Mouse (Mus musculus): Measurements from ENCODE around the gene Hrct1. TPM values are rescaled to one million over a fixed set of nuclear protein-coding genes. Genes with fewer than 3 reads are reported as not detected.

Hrct1 gene
- polyA plus RNA-seq, 2 experiments from 2014 or later, result not detected

GRCm38 (mm10) chr4:43728576-43728954, 1.6 kb downstream of the Hrct1 start:
- ATAC-seq, result no peak

DNA sequence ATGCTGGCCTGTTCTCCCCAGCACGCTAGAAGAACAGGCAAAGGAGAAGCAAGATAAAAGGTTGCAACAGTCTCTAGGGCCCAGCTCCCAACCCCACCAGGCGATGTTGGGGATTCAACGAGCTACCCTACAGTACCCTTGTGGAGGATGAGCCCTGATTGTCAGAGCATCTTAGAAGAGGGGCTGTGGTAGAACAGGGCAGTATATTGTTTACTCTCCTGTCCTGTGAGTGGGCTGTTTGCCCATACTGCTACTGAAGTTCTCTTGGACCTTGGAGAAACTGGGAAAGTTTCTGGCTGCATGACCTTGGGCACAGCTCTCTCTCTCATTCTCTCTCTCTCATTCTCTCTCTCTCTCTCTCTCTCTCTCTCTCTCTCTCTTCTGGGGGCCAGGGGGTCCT, 2.1 kb downstream of the Hrct1 start:
- no peak for ATAC-seq

DNA sequence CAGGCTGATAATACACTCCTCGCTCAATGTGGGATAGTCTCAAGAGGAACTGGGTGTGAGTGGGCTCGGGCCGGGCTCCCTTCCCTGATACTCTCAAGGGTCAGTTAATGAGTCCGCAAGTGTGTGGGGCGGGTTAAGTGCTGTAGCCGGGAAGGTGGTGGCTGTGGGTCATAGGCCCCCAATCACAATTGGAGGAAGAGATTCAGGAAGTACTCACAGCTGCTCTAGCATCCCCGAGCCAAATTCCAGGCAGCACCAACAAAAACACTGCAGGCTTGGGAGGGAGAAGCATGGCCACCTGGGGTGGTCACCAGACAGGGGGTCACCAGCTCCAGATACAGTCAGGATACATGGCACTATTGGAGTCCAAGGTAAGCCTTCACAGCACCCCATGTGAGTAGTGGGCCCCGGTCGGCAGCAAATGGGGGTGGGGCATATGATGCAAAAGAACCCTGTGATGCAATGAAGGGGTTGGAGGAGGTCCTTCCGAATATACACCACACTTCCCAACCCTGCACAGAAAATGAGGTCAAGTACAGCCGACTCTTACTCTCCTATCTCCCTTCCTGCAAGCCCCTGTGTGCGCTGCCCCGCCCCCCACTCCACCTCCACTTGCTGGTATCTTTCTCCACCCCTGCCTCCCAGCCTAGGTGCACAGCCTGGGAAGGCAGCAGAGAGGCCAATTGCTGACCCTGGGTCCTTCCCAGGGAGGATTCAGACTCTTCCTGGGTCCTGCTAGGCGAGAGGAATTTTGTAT, 3.0 kb downstream of the Hrct1 start, which contains the start of gene Spaar:
Spaar (plus strand) TSS at position 241 of the 757 bp plus-strand sequence.
- ATAC-seq, result no peak

DNA sequence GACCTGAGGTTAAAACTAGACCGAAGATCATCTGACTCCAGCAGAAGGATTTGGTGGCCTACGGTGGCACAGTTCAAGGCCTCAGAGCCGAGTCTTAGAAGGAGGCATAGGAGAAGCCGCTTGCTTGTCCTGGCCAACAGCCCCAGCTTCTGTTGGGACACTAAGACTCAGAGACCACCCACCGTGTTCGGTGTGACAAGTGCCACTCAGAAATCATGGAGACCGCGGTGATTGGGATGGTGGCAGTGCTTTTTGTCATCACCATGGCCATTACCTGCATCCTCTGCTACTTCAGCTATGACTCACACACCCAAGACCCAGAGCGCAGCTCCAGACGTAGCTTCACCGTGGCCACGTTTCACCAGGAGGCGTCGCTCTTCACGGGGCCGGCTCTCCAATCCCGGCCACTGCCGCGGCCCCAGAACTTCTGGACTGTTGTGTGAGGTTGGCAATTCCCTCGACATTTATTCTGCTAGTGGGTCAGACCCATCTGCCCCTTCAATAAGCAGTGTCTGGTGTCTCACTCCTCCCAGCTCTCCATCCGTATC, 3.8 kb downstream of the Hrct1 start:
- ATAC-seq, result no peak

DNA sequence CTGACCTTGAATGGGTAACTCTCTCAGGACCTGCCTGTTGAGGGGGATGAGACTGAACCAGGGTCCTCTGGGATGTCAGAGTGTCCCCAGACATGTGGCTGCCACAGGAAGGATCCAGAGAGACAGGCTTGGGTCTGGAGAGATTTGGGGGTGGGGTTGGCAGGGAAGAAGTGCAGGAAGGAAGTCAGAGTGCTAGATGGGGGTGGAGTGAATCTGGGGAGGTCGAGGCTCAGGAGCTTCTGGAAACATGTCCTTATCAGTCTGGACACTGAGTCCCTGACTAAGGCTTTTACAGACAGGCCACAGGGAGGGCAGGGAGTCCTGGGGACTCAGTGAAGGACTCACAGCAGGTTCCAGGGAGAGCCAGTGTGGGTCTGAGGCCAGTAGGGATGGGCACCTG, 5.2 kb downstream of the Hrct1 start:
- ATAC-seq, result no peak

DNA sequence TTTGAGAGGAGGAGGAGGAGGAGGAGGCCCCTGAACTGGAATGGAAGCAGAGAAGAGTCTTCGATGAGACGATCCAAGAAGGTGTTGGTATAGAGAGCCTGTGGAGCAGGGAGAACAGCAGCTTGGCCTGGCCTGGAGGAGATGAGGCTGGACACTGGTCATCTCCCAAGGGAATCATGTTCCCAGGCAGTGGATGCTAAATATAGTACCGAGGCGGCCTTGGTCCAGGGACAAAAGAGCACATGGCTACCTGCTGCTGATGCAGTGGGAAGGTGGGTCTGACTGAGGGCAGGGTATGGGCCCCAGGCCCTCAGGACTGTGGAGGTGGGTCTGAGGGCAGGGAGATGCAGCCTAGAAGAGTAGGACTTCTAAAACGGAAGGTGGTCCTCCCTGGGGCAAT, 6.2 kb downstream of the Hrct1 start:
- ATAC-seq, result no peak

GRCm38 (mm10) chr4:43737144-43737543, 10.2 kb downstream of the Hrct1 start:
- ATAC-seq, result no peak

DNA sequence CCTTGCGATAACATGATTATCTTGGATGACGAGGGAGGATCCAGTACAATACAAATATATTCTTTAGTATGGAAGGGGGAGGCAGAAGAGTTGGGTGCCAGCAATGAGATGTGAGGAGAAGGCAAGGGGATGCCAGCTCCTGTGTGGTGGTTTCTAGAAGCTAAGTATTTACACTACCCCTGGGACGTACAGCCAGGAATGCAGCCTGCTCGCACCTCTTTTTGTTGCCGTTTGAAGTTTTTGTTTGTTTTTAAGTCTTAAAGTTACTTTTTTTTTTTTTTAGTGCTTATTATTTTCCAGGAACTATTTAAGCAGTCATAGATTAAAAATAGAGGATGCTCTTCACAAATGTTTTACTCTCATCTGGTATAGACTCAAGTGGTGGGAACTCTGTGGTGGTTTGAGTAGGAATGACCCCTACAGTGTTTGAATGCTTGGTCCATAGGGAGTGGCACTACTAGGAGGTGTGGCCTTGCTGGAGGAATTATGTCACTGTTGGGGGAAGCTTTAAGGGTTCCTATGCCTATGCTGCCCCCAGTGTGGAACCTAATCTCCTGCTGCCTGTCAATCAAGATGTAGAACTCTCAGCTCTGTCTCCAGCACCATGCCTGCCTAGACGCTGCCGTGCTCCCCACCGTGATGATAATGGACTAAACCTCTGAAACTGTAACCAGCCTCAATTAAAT, 12.1 kb downstream of the Hrct1 start:
- no peak for ATAC-seq

GRCm38 (mm10) chr4:43741526-43741925, 14.5 kb downstream of the Hrct1 start:
- no peak for ATAC-seq

DNA sequence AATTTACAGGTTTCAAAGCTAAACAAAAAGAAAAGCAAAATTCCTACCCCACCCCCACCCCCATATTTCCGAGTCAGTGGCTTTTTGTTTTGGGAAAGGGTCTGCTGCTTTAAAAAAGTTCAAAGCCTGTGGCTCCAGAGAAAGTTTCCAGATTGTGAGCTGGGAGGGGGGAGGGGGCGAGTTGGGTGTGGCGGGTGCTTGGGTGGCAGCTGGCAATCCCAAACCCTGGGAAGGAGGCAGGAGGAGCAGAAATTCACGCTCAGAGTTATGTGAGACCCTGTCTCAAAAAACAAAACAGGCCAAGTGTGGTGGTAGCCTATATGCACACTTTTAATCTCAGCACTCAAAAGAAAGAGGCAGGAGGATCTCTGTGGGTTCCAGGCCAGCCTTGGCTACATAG, 15.6 kb downstream of the Hrct1 start:
- ATAC-seq, result no peak

DNA sequence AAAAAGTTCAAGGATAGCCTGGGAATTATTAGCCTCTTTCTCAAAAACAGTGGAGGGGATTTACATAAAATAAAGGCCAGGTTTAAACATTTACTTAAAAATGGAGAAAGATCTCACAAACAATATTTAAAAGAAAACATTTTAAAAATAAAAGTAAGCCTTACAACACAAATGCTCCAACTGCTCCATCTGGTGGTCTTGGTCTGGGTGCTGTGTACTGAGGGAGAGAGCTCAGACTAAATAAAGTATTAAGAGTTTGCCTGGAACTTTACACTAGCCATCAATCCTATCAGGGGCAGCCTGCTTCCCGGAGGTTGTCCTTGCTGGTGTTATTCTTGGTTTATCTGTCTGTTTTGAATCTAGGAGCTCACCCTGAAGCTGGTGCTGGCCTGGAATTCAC, 16.1 kb downstream of the Hrct1 start:
- no peak for ATAC-seq

GRCm38 (mm10) chr4:43745187-43745586, 18.2 kb downstream of the Hrct1 start:
- ATAC-seq, result no peak

- ATAC-seq, result no peak
Observed at GRCm38 (mm10) chr4:43757213-43757612, 30.2 kb downstream of the Hrct1 start.

DNA sequence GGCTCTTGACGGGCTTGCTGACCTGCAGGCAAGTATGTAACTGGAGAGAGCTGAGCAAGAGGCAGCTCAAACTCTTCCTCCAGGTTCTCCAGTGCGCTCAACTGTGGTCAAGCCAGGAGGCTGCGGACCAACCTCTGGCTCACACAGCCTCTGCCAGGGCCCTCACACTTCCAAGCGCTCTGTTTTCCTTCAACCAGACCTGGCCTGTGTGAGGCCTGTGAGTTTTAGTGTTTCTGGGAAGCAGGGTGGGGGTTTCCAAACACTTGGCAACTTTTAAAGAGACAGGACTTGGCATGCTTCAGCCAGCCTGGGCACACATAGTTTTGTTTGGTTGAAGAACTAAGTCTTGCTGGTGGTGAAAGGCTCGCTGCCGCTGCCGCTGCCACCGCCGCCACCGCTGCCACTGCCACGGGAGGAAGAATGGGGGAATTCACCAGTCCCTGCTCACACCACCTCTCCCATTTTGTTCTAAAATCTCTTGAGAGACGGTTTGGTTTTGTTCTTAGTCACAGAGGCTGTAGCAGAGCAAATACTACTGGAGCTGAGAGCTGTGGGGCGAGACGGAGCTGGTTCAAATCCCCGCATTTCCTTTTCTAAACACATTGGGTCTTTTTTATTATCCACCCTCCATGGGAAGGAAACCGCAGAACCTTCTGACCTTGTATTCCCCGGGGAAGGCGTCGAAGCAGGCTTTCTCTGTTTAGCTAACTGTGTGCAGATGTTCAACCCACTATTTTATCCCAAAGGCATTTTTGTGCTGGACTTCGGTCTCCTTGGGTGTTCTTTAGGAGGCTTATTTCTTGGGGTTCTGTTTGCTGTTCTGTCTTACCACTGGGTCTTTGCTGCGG, 32.8 kb downstream of the Hrct1 start:
- ATAC-seq, result no peak

DNA sequence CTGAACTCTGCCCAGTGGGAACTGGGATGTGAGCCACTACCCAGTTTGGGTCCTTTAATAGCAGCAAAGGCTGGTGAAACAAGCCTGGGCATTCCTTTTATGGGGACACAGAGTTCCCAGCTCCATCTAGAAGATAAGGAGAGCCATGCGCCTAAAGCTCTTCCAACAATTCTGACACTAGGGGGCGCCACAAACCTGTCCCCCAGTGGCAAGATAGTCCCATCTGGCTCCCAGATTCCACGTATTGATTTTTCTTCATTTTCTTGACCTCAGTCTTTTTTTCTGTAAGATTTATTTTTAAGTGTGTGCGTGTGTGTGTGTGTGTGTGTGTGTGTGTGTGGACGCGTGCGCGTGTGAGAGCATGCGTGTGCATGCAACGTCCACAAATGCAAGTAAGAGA, 33.5 kb downstream of the Hrct1 start:
- ATAC-seq, result no peak

DNA sequence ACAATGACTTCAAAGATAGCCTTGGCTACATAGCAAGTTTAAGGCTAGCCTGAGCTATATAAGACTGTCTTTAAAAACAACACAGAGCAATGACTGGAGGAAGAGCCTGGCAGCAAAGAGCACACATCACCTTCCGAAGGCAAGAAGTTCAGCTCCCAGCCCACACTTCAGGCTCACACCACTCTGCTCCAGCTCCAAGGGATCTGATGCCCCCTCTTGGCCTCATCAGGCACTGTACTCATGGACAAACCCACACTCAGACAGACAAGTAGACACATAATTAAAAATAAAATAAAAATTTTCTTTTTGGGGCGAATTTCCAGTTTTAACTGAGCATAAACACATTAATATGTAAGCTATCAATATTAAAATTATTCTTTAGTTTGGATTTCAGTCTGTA, 34.3 kb downstream of the Hrct1 start:
- no peak for ATAC-seq

DNA sequence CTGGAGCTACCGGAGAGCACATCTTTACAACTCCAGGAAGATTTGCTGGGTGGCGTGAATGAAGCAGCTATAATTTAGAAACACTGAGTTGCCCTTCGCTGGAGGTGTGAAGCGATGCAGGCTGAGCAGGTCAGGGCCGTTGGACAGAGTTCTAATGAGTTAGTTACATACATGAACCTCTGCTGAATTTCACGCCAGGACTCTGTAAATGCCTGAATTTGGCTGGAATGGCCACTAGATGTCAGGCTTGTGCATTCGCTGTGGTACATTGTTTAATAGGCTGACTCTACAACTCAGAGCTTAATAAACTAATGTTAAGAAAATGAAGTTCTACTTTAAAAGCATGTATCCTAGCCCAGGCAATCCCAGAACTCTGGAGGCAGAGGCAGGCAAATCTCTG, 36.4 kb downstream of the Hrct1 start:
- ATAC-seq, result no peak

GRCm38 (mm10) chr4:43768341-43768740, 41.4 kb downstream of the Hrct1 start:
- ATAC-seq, result no peak

GRCm38 (mm10) chr4:43769374-43769773, 42.4 kb downstream of the Hrct1 start:
- no peak for ATAC-seq

- no peak for ATAC-seq
Observed at GRCm38 (mm10) chr4:43770909-43771308, 43.9 kb downstream of the Hrct1 start, which contains the start of gene Olfr159. TSS of gene Olfr159 (minus strand) at chr4:43771009.

GRCm38 (mm10) chr4:43771626-43772025, 44.6 kb downstream of the Hrct1 start:
- no peak for ATAC-seq

DNA sequence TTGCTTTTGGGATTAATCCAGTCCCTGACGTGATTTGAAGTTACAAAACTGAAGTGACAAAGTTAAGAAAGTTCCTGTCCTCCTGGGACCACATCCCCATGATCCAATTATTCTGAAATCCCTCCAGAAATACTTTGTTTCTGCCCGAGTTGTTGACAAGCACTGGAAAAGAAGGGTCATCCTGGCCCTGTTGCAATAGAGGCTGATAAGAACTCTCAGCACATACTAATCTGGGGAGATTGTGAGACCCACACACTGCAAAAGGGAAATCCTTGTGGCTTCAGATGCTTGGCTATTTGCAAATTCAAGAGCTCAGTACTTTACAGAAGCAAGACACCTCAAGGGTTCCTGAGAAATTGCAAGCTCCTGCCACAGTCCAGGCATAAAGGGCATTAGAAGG, 45.3 kb downstream of the Hrct1 start:
- ATAC-seq, result no peak
